Mouse (Mus musculus) CD8-positive naive resting alpha-beta T cell, adult 57 days (primary cell): ENCODE measurements around the gene A030003K21Rik. TPM values are rescaled to one million over a fixed set of nuclear protein-coding genes. Genes with fewer than 3 reads are reported as not detected.

Experiments used
- total RNA-seq: library from RNA; stranded (reverse); gene quantifications from one replicate; pipeline ENCODE4 v1.2.4, GENCODE M21; 2023

Gene A030003K21Rik
- not detected for total RNA-seq

GRCm38 (mm10) chr1:82943295-82943694, at the start of gene A030003K21Rik:
Gene A030003K21Rik, minus strand, starts transcription at chr1:82943388.

GRCm38 (mm10) chr1:82959870-82960385, 16.7 kb upstream of the A030003K21Rik start, which contains the start of gene Gm47955:
Gene Gm47955, plus strand, starts transcription at chr1:82960286.

GRCm38 (mm10) chr1:82955913-82956312, 12.7 kb upstream of the A030003K21Rik start, which contains the start of gene Gm7544:
Gene Gm7544, minus strand, starts transcription at chr1:82956013.

GRCm38 (mm10) chr1:82931326-82931725, 11.9 kb downstream of the A030003K21Rik start, which contains the start of gene Gm6217:
Gene Gm6217, minus strand, starts transcription at chr1:82931399.

GRCm38 (mm10) chr1:82924650-82925049, 18.5 kb downstream of the A030003K21Rik start, which contains the start of gene A030014E15Rik:
Gene A030014E15Rik, plus strand, starts transcription at chr1:82924917.

GRCm38 (mm10) chr1:82913025-82913424, 30.2 kb downstream of the A030003K21Rik start, which contains the start of gene A030005L19Rik:
Gene A030005L19Rik, plus strand, starts transcription at chr1:82913325.

Other genes with a start within 250 kb of the A030003K21Rik start
- gene Mff, start 218.5 kb downstream of the A030003K21Rik start, total RNA-seq: 108 TPM
- gene Tm4sf20, start 174.9 kb downstream of the A030003K21Rik start, total RNA-seq: not detected
- gene Gm47791, start 172.1 kb downstream of the A030003K21Rik start, total RNA-seq: not detected
- gene Agfg1, start 103.9 kb downstream of the A030003K21Rik start, total RNA-seq: 80.4 TPM
- gene A030005L19Rik, start 30.1 kb downstream of the A030003K21Rik start, total RNA-seq: 2.7 TPM
- gene A030014E15Rik, start 18.5 kb downstream of the A030003K21Rik start, total RNA-seq: not detected
- not detected for gene Gm6217, start 12.0 kb downstream of the A030003K21Rik start, total RNA-seq
- gene Gm7544, start 12.6 kb upstream of the A030003K21Rik start, total RNA-seq: not detected
- not detected for gene Gm47955, start 16.9 kb upstream of the A030003K21Rik start, total RNA-seq
- not detected for gene Gm47959, start 57.2 kb upstream of the A030003K21Rik start, total RNA-seq
- not detected for gene Slc19a3, start 95.1 kb upstream of the A030003K21Rik start, total RNA-seq
- not detected for gene Krtap28-10, start 99.1 kb upstream of the A030003K21Rik start, total RNA-seq
- not detected for gene Gm47969, start 101.5 kb upstream of the A030003K21Rik start, total RNA-seq
- not detected for gene A030005K14Rik, start 116.0 kb upstream of the A030003K21Rik start, total RNA-seq
- not detected for gene Krtap28-13, start 117.5 kb upstream of the A030003K21Rik start, total RNA-seq
- gene Ccl20, start 173.4 kb upstream of the A030003K21Rik start, total RNA-seq: not detected
- not detected for gene Daw1, start 216.4 kb upstream of the A030003K21Rik start, total RNA-seq